Mouse (Mus musculus) kidney, embryonic 15.5 days (tissue): ENCODE measurements around the gene Drc7. TPM values are rescaled to one million over a fixed set of nuclear protein-coding genes. Genes with fewer than 3 reads are reported as not detected.
A peak's percentile ranks its signal among the peaks of the same experiment; 100 is the strongest.
"Not testable (repeated sequence)": the region's sequence is repeated elsewhere in the genome, so short reads cannot be mapped to it uniquely, and the experiment has no call there.

Experiments
- ATAC-seq: fragments of 200-750 bp; cut with Nextera tagmentation; replicated peaks from 2 replicates; pipeline ENCODE4 v1.8.0; 2017; ENCODE audit warnings: moderate TSS enrichment; ENCODE audit not compliant: low FRiP score
- H3K27ac ChIP-seq: fragments of 300-500 bp; sonication (generic); 2 replicates; pipeline ENCODE4 v1.5.1; 2015; ENCODE audit warnings: mild to moderate bottlenecking, inconsistent platforms
- H3K27me3 ChIP-seq: fragments of 300-500 bp; sonication (generic); 2 replicates; pipeline ENCODE4 v1.6.1; 2015; ENCODE audit warnings: inconsistent platforms
- H3K36me3 ChIP-seq: fragments of 300-500 bp; sonication (generic); 2 replicates; pipeline ENCODE4 v1.6.1; 2015; ENCODE audit warnings: inconsistent platforms
- H3K4me1 ChIP-seq: fragments of 300-500 bp; sonication (generic); 2 replicates; pipeline ENCODE4 v1.6.1; 2015; ENCODE audit warnings: inconsistent platforms
- H3K4me2 ChIP-seq: fragments of 300-500 bp; sonication (generic); 2 replicates; pipeline ENCODE4 v1.6.1; 2015; ENCODE audit warnings: moderate library complexity, mild to moderate bottlenecking, inconsistent platforms
- H3K4me3 ChIP-seq: fragments of 300-500 bp; sonication (generic); replicated peaks from 2 replicates; pipeline ENCODE4 v1.5.1; 2015; ENCODE audit warnings: mild to moderate bottlenecking, inconsistent platforms
- H3K9ac ChIP-seq: fragments of 300-500 bp; sonication (generic); 2 replicates; pipeline ENCODE4 v1.6.1; 2015; ENCODE audit warnings: mild to moderate bottlenecking, inconsistent platforms
- H3K9me3 ChIP-seq: fragments of 300-500 bp; sonication (generic); replicated peaks from 2 replicates; pipeline ENCODE4 v1.6.1; 2016; ENCODE audit warnings: inconsistent platforms
- WGBS: fragments of 180-500 bp; shearing (Covaris S2); methylation state at CpG from one replicate; pipeline ENCODE4 v1.1.7; 2015; ENCODE audit warnings: mixed read lengths; 5-methylcytosine and 5-hydroxymethylcytosine counted together
- polyA plus RNA-seq: library from polyadenylated mRNA; unstranded; fragments of >200 nt; fragmentation: Nextera tagmentation; extraction: Ambion mirVana; gene quantifications from 2 replicates; pipeline ENCODE4 v1.2.1, GENCODE M21; 2015

The Drc7 gene
- not detected in 2 replicates for polyA plus RNA-seq

DNA sequence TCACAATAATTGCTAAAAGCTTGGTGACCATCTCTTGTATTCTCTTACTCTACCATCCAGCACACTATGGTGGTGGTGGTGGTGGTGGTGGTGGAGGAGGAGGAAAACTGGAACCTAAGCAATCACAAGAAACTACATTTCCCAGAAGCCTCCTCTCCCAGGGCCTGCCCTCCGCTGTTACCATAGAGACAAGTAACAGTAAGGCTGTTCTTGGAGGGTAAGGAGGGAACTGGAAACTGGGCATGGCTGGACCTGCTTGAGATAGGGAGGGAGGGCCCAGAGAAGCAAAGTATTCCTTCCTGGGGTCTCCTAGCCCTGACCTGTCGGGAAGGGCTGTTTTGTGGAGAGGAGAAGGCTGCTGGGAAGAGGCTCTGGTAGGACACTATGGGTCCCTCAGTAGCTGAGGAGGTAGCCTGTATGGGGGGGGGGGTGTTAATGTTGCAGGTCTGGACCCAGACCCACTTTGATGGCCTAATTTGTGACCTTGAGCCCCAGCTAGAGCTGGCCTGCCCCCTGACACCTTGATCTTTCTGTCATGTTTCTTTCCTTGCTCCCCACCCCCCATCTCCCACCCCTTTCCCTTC, at the start of gene Drc7:
Gene Drc7 (plus strand): TSS at position 177 of the 584 bp plus-strand sequence.
- WGBS, result 20% methylated on average over 2 of the region's 2 CpGs
- ATAC-seq, result peak; percentile 62
- no peaks in the 10 kb centered on the region for H3K4me1 ChIP-seq

DNA sequence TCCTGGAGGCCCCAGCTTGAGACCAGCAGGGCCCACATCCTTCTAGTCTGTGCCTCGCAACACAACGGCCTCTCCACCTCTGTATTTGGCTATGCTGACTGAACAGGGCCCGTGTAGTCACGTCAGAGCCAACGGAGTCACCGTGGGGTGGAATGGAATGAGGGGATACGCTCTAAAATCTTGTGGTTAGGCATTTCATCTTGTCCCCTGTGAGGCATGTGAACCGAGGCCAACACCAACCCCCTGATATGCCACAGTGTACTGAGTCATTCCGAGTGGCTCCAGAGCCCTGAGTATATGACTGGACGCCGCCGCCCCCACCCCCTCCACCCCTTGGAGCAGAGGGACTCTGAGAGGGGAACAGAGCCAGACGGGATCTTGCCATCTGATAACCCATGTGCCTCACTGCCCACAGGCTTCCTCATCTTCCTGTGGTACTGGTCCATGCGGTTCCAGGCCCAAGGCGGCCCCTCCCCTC, 42.4 kb upstream of the Drc7 start:
- H3K27me3 ChIP-seq, result no peaks in the 10 kb centered on the region
- H3K27ac ChIP-seq, result no peak overlapping the region
- no peak overlapping the region for H3K9ac ChIP-seq
- H3K4me2 ChIP-seq, result no peak overlapping the region
- ATAC-seq, result no peak
- no peaks in the 10 kb centered on the region for H3K9me3 ChIP-seq
- WGBS, result 78% methylated on average over 15 of the region's 15 CpGs
- no peak overlapping the region for H3K4me3 ChIP-seq
- H3K36me3 ChIP-seq, result peaks cover 25% of the 10 kb centered on the region
- H3K4me1 ChIP-seq, result no peaks in the 10 kb centered on the region

More for the DNA sequence above, at the start of gene Drc7:
- H3K36me3 ChIP-seq, result no peaks in the 10 kb centered on the region
- no peak within 1 kb of the TSS for H3K4me3 ChIP-seq
- H3K27ac ChIP-seq, result no peak within 1 kb of the TSS
- no peaks in the 10 kb centered on the region for H3K9me3 ChIP-seq
- H3K27me3 ChIP-seq, result no peaks in the 10 kb centered on the region
- H3K4me2 ChIP-seq, result no peak within 1 kb of the TSS
- no peak within 1 kb of the TSS for H3K9ac ChIP-seq

DNA sequence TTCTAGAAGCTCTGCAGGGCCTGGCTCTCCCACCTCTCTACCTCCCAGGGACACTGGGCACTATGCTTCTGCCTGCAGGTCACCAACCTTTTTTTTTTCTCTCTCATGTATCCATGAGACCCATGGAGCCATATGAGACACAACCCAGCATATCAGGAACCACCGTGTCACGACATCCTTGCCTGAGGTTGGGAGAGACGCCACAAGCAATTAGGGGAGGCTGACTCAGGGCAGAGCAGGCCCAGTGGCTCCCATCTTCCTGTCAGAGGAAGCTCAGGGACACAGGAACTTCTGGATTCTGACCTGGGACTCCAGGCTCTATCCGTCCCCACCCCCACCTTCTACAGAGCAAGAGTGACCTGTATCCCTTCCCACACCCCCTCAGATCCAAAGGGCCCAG, 39.0 kb upstream of the Drc7 start:
- no peaks in the 10 kb centered on the region for H3K4me1 ChIP-seq
- no peaks in the 10 kb centered on the region for H3K27me3 ChIP-seq
- no peak overlapping the region for H3K4me3 ChIP-seq
- H3K9ac ChIP-seq, result no peak overlapping the region
- H3K9me3 ChIP-seq, result no peaks in the 10 kb centered on the region
- whole genome bisulfite sequencing, result 68% methylated on average over 4 of the region's 4 CpGs
- H3K4me2 ChIP-seq, result no peak overlapping the region
- H3K27ac ChIP-seq, result no peak overlapping the region
- peaks cover 18% of the 10 kb centered on the region for H3K36me3 ChIP-seq
- no peak for ATAC-seq

DNA sequence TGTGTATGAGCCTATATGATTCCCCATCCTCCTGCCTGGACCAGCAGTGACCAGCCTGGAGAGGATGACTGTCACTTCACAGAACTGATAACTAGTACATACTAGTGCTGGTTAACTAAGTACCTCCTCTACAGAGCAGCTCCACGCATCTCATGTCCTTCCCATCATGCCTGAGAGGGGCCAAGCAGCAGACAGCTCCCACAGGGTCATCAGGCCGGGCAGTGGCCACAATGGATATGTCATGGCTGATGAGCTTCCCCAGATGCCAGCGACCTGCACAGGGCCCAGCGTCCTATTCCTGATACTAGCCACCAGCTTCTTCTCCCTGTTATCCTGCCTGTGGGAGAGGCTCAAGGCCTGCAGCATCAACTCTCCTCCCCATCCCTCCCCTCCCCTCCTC, 38.2 kb upstream of the Drc7 start:
- Histone ChIP-seq H3K27me3 (no peaks in the 10 kb centered on the region), H3K4me3 (no peak overlapping the region), H3K27ac (no peak overlapping the region), H3K36me3 (peaks cover 10% of the 10 kb centered on the region; the same call in 1 of the 2 replicates), H3K9ac (no peak overlapping the region), H3K9me3 (no peaks in the 10 kb centered on the region), H3K4me1 (no peaks in the 10 kb centered on the region), H3K4me2 (no peak overlapping the region)
- no peak for ATAC-seq
- 56% methylated on average over 4 of the region's 4 CpGs for WGBS

DNA sequence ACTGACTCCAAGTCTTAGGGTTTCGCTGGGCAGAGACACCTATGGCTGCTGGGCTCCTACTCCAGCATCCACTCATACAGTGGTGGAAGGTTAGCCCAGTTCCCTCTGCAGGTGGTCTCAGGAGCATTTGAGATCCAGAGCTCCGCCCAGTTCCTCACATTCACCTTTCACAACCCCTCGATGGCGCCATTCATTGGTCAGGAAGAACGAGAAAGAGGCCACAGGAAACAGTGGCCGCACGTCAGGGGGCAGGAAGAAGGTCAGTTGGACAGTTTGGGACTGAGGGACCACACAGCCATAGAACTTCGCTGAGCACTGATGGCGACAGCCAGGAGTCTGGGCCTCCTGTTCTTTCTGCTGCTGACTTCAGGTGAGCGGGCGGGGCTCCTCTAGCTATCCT, 37.5 kb upstream of the Drc7 start, which contains the start of gene Adgrg3:
Gene Adgrg3 (plus strand): TSS at position 242 of the 400 bp plus-strand sequence.
- no peaks in the 10 kb centered on the region for H3K4me1 ChIP-seq
- no peak within 1 kb of the TSS for H3K9ac ChIP-seq
- no peaks in the 10 kb centered on the region for H3K9me3 ChIP-seq
- H3K4me3 ChIP-seq, result no peak within 1 kb of the TSS
- 72% methylated on average over 11 of the region's 11 CpGs for WGBS
- no peaks in the 10 kb centered on the region for H3K27me3 ChIP-seq
- ATAC-seq, result no peak
- peaks cover 8% of the 10 kb centered on the region; the same call in 1 of the 2 replicates for H3K36me3 ChIP-seq
- no peak within 1 kb of the TSS for H3K4me2 ChIP-seq
- no peak within 1 kb of the TSS for H3K27ac ChIP-seq

DNA sequence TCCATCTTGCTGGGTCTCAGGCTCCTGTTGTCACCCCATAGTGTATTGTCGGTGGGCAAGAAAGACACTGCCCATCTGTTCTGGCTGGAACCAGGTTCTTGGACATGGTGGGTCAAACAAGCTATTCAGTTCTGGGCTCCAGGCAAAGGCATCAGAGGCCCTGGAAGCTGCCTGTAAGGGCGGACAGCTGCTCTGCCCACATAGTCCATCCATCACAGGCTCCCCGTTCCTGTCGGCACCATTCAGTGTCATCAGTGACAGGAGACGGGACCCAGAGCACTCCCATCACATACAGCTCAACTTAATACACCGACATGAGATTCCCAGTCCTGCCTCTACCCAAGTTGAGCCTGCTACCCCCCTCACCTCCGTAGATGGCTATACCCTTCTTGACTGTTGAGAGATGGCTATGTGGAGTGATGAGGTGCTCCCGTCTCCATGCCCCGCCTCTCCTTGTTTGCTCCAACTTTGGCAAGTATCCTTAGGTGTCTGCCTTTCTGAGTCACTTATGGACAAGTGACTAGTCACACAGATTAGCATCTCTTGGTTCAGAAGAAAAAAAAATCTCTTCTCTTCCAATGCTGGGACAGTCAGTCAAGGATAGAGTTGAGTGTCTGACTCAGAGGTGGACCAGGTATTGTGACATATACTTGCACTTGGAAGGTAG, 36.8 kb upstream of the Drc7 start:
- Histone ChIP-seq H3K4me1 (0 out of 2 replicates have a peak, but pooled peaks cover 3% of the 10 kb centered on the region), H3K4me3 (no peak overlapping the region), H3K9me3 (no peaks in the 10 kb centered on the region), H3K9ac (no peak overlapping the region), H3K27me3 (no peaks in the 10 kb centered on the region), H3K36me3 (peaks cover 2% of the 10 kb centered on the region; the same call in 1 of the 2 replicates), H3K27ac (no peak overlapping the region), H3K4me2 (no peak overlapping the region)
- ATAC-seq, result no peak
- 81% methylated on average over 9 of the region's 9 CpGs for WGBS

DNA sequence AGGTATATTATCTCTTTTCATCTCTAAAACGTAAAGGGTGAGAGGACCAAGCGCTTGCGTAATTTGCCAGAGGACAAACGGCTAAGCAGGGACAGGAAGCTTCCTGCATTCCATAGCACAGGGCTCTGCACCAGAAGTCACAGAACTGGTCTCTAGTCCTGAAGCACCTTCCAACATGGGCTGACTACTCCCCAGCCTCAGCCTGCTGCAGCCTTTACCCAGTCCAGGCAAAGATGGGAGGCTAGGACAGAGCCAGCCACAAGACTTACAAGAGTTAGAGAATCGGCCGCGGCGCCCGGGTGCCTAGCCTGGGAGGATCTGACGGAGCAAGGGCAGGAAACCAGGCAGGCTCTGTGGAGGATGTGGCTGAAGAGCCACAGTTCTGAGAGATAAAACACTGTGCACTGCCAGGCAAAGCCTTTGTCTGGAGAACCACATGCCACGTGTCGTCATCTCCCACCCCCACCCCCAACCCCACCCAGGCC, 34.6 kb upstream of the Drc7 start:
- 71% methylated on average over 12 of the region's 12 CpGs for WGBS
- peak overlapping the region; percentile 80 for H3K27ac ChIP-seq
- 0 out of 2 replicates have a peak, but pooled peaks cover 7% of the 10 kb centered on the region for H3K4me1 ChIP-seq
- no peaks in the 10 kb centered on the region for H3K27me3 ChIP-seq
- H3K4me3 ChIP-seq, result no peak overlapping the region; the same call in 1 of the 2 replicates
- ATAC-seq, result no peak
- no peaks in the 10 kb centered on the region for H3K9me3 ChIP-seq
- no peaks in the 10 kb centered on the region for H3K36me3 ChIP-seq
- H3K4me2 ChIP-seq, result peak overlapping the region; percentile 43
- H3K9ac ChIP-seq, result no peak overlapping the region

DNA sequence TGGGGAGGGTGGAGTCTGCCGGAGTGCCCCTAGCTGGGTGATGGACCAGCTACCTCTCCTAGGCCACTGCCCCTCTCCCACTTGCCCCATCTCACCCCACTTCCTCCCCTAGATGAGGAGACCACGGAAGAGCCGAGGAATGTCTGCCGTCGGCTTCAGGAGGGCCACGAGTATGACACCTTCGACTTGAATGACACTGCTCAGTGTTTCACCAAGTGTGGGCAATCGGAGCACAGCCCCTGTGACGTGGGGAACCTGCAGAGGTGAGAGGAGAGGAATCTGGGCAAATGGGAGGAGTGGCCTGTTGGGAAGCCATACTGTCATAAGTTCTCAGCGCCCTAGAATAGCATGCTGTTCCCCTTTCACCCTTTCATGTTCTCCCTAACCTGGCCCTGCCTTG, 34.1 kb upstream of the Drc7 start:
- no peak overlapping the region for H3K9ac ChIP-seq
- 68% methylated on average over 10 of the region's 10 CpGs for WGBS
- no peak overlapping the region for H3K4me3 ChIP-seq
- H3K4me1 ChIP-seq, result 0 out of 2 replicates have a peak, but pooled peaks cover 7% of the 10 kb centered on the region
- H3K27ac ChIP-seq, result peak overlapping the region; percentile 80
- H3K36me3 ChIP-seq, result no peaks in the 10 kb centered on the region
- no peaks in the 10 kb centered on the region for H3K27me3 ChIP-seq
- peak overlapping the region; percentile 43 for H3K4me2 ChIP-seq
- 0 out of 2 replicates have a peak, but pooled peaks cover 3% of the 10 kb centered on the region for H3K9me3 ChIP-seq
- no peak for ATAC-seq

DNA sequence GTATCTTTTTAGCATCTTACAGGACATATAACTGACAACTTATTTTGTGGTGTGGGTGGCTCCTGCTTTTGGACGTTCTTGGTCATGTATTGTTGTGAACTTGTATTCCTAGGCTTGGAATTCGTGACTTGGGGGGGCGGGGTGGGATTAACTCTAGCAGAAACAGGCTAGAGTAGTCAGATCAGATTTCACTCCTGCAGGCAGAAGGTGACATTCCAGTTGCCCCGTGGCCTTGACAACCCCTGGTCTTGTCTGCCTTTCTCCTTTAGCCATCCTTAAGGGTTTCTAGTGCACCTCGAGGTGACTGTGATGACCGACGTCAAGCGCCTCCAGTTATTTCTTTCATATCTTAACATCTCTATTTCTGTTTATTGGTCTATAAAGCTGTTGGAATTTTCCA, 31.7 kb upstream of the Drc7 start:
- Histone ChIP-seq H3K27me3 (no peaks in the 10 kb centered on the region), H3K9me3 (0 out of 2 replicates have a peak, but pooled peaks cover 4% of the 10 kb centered on the region), H3K4me3 (no peak overlapping the region), H3K9ac (no peak overlapping the region), H3K4me2 (no peak overlapping the region), H3K27ac (no peak overlapping the region), H3K4me1 (0 out of 2 replicates have a peak, but pooled peaks cover 7% of the 10 kb centered on the region), H3K36me3 (no peaks in the 10 kb centered on the region)
- no peak for ATAC-seq
- WGBS, result 22% methylated on average over 8 of the region's 8 CpGs

DNA sequence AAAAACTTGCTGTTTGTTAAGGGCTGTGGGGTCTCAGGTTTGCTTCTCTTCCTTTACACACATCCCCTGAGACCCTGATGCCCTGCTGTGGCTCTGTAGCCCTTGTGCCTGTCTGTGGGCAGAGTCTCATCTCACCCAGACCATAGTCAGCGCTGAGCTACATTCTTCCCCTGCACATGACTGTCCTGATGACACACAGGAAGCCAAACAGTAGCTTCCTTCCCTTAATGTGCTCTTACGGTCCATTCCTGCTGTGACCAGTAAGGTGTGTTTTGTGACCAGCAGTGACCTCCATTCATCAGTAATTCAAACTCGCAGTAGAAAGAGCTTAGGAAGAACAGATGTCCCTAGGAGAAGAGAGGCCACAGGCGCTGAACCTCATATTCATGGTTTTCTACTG, 30.5 kb upstream of the Drc7 start:
- Histone ChIP-seq H3K4me2 (no peak overlapping the region), H3K9ac (no peak overlapping the region), H3K27me3 (no peaks in the 10 kb centered on the region), H3K9me3 (0 out of 2 replicates have a peak, but pooled peaks cover 4% of the 10 kb centered on the region), H3K4me1 (0 out of 2 replicates have a peak, but pooled peaks cover 7% of the 10 kb centered on the region), H3K27ac (no peak overlapping the region), H3K4me3 (no peak overlapping the region), H3K36me3 (no peaks in the 10 kb centered on the region)
- 69% methylated on average over 4 of the region's 4 CpGs for WGBS
- ATAC-seq, result no peak

DNA sequence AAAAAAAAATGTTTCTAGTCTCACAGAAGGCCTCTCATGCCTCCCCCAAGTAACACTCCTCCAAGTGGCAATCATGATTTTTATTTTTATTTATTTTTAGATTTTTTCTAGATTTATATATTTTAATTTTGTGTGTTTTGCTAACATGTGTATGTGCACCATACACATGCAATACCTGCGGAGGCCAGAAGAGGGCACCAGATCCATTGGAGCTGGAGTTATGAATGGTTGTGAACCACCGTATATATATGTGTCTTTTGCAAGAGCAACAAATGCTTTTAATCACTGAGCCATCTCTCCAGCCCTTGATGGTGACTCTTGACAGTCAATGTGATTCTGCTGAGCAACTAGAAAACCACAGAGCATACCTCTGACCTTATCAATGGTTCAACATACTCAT, 29.5 kb upstream of the Drc7 start:
- Histone ChIP-seq H3K4me1 (0 out of 2 replicates have a peak, but pooled peaks cover 7% of the 10 kb centered on the region), H3K27ac (no peak overlapping the region), H3K4me3 (no peak overlapping the region), H3K9me3 (0 out of 2 replicates have a peak, but pooled peaks cover 4% of the 10 kb centered on the region), H3K9ac (no peak overlapping the region), H3K36me3 (no peaks in the 10 kb centered on the region), H3K4me2 (no peak overlapping the region), H3K27me3 (no peaks in the 10 kb centered on the region)
- no peak for ATAC-seq
- WGBS, result 73% methylated on average over 2 of the region's 2 CpGs

DNA sequence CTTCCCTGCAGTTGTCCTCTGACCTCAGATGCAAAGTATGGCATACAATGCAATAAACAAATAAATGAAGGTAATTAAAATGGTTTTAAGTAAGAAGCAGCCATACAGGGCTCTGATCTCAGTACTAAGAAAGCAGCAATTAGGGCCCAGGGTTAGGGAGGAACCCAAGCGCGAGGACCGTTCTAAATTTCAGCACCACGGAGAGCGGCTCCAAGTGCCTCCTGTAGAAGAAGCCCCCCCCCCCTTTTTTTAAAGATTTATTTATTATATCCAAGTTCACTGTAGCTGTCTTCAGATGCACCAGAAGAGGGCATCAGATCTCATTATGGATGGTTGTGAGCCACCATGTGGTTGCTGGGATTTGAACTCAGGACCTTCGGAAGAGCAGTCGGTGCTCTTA, 26.5 kb upstream of the Drc7 start:
- not testable (repeated sequence) for H3K36me3 ChIP-seq, H3K9me3 ChIP-seq, H3K4me3 ChIP-seq, H3K27ac ChIP-seq, H3K4me2 ChIP-seq, ATAC-seq, H3K4me1 ChIP-seq, H3K9ac ChIP-seq, H3K27me3 ChIP-seq
- WGBS, result 51% methylated on average over 7 of the region's 7 CpGs
